17 mouse cellular contexts compared by ENCODE assay signal in the genomic region with DNA sequence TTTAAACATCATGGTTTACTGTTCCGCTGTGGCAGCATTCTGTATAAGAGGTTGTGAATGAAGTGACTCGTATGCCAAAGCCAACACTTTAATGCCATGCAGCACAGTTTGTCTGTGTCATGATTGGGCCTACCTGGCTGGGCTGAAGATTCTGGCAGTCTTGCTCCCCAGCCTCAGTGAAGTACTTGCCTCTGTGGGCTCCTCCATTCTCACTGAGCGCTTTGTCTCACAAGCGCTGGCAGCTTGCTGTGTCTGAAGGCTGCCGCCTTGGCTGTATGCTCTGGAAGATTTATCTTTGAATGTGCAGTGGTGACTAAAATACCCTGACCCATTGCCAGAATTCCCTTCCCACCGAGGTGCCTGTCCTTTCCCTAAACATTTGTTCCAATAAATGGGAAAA.
DNase-seq lines count a peak whose midpoint lies in the region; ATAC-seq and TF ChIP-seq lines count a peak whose summit lies in the region.
"Had no signal": no experiment of that assay in that cellular context is flagged by ENCODE, and none has a peak within 500 bp of the region (broad histone marks: within the 10 kb centered on the region; RNA-seq: fewer than 3 reads in every experiment).

No protein-coding gene starts in this region.

- no peak for TF ChIP-seq POLR2A in heart, adult 2 months (IDR thresholded peaks at IDR 0.05; ENCODE audit: insufficient read depth, low read depth, low read length)
- no peak for TF ChIP-seq POLR2A in brain, embryonic 14.5 days (IDR thresholded peaks at IDR 0.05; ENCODE audit: borderline replicate concordance, extremely low read depth, insufficient read depth, insufficient read length, poor library complexity, severe bottlenecking)
- TF ChIP-seq POLR2A in thymus, adult 2 months (IDR thresholded peaks at IDR 0.05; ENCODE audit: control insufficient read depth, extremely low read depth, insufficient read depth, low read length, poor library complexity) = no peak

- no peak for TF ChIP-seq CTCF in heart, adult 2 months (IDR thresholded peaks at IDR 0.05)
- TF ChIP-seq CTCF in brain, embryonic 14.5 days (IDR thresholded peaks at IDR 0.05; ENCODE audit: borderline replicate concordance, extremely low read depth, insufficient read depth, insufficient read length) = no peak
- no peak for TF ChIP-seq CTCF in heart, postnatal 0 days (IDR thresholded peaks at IDR 0.05; ENCODE audit: low read depth)
- TF ChIP-seq CTCF in thymus, adult 2 months (IDR thresholded peaks at IDR 0.05; ENCODE audit: borderline replicate concordance, control insufficient read depth, extremely low read depth, insufficient read depth, low read length, poor library complexity) = no peak

- H3K4me1 ChIP-seq in heart, adult 2 months (ENCODE audit: control insufficient read depth, insufficient read depth, low read length) = peaks cover 3% of the 10 kb centered on the region; the same call in 1 of the 2 replicates
- peaks cover 8% of the 10 kb centered on the region for H3K4me1 ChIP-seq in heart, embryonic 10.5 days
- H3K4me1 ChIP-seq in heart, postnatal 0 days (ENCODE audit: control insufficient read depth, insufficient read depth) = peaks cover 3% of the 10 kb centered on the region; the same call in 1 of the 2 replicates
- no peaks in the 10 kb centered on the region for H3K4me1 ChIP-seq in thymus, adult 2 months (replicated peaks; ENCODE audit: control insufficient read depth, insufficient read depth, low read length)
- H3K4me1 ChIP-seq: embryonic facial prominence, embryonic 12.5 days; midbrain, embryonic 13.5 days had no signal

- H3K9me3 ChIP-seq in heart, embryonic 10.5 days = no peaks in the 10 kb centered on the region
- H3K9me3 ChIP-seq in heart, postnatal 0 days (replicated peaks; ENCODE audit: control insufficient read depth, low read length) = no peaks in the 10 kb centered on the region
- H3K9me3 ChIP-seq: embryonic facial prominence, embryonic 12.5 days; forebrain, embryonic 15.5 days; midbrain, embryonic 13.5 days had no signal

- DNase-seq in heart, adult 2 months = peak; percentile 28
- DNase-seq in heart, embryonic 10.5 days (ENCODE audit: low spot score) = no peak
- DNase-seq in adrenal gland, postnatal 10 days = peak; percentile 39
- DNase-seq in brain, embryonic 14.5 days (ENCODE audit: low read depth) = peak; percentile 65
- DNase-seq in heart, postnatal 0 days (ENCODE audit: low spot score) = peak; percentile 31
- DNase-seq in kidney, adult 11 months = no peak
- no peak for DNase-seq in thymus, adult 2 months
- DNase-seq: kidney, postnatal 4 days; lung, postnatal 14 days; right cerebral cortex, postnatal 4 days; thymus, postnatal 36 days had no signal

- H3K4me2 ChIP-seq in heart, postnatal 0 days (ENCODE audit: low read depth, low read length) = 0 out of 2 replicates have a peak overlapping the region, but pooled peaks have one; percentile 3
- H3K4me2 ChIP-seq: embryonic facial prominence, embryonic 12.5 days; forebrain, embryonic 15.5 days; midbrain, embryonic 13.5 days had no signal

- intact Hi-C loops in heart, adult 2 months (cut with DNase I) = no loop called here

- no peaks in the 10 kb centered on the region for H3K27me3 ChIP-seq in heart, adult 2 months (ENCODE audit: control insufficient read depth, insufficient read depth, low read length)
- no peaks in the 10 kb centered on the region for H3K27me3 ChIP-seq in heart, embryonic 10.5 days (ENCODE audit: insufficient read depth, poor library complexity, severe bottlenecking)
- no peaks in the 10 kb centered on the region for H3K27me3 ChIP-seq in heart, postnatal 0 days (ENCODE audit: control insufficient read depth, insufficient read depth, low read length)
- H3K27me3 ChIP-seq in thymus, adult 2 months (ENCODE audit: control insufficient read depth, insufficient read depth, low read length) = no peaks in the 10 kb centered on the region
- H3K27me3 ChIP-seq: embryonic facial prominence, embryonic 12.5 days; forebrain, embryonic 15.5 days; midbrain, embryonic 13.5 days; Patski had no signal

- no peaks in the 10 kb centered on the region; the same call in 1 of the 2 replicates for H3K36me3 ChIP-seq in heart, adult 2 months (ENCODE audit: control insufficient read depth, insufficient read depth, low read length)
- no peaks in the 10 kb centered on the region for H3K36me3 ChIP-seq in heart, embryonic 10.5 days
- no peaks in the 10 kb centered on the region for H3K36me3 ChIP-seq in heart, postnatal 0 days (replicated peaks; ENCODE audit: control insufficient read depth, insufficient read depth, low read length)
- H3K36me3 ChIP-seq in thymus, adult 2 months (ENCODE audit: control insufficient read depth, insufficient read depth, low read length) = no peaks in the 10 kb centered on the region
- H3K36me3 ChIP-seq: embryonic facial prominence, embryonic 12.5 days; forebrain, embryonic 15.5 days; midbrain, embryonic 13.5 days had no signal

- 50% methylated on average over 6 of the region's 6 CpGs for WGBS in heart, adult 2 months
- WGBS in heart, embryonic 10.5 days = 64% methylated on average over 6 of the region's 6 CpGs
- WGBS in heart, postnatal 0 days = 33% methylated on average over 6 of the region's 6 CpGs
- 93% methylated on average over 6 of the region's 6 CpGs for WGBS in thymus, adult 2 months

- ATAC-seq in heart, postnatal 0 days (ENCODE audit: insufficient read depth, low read depth) = no peak
- ATAC-seq: forebrain, embryonic 15.5 days; inflammation-experienced regulatory T-cells, adult 6 months; midbrain, embryonic 13.5 days; Patski had no signal

- no peak for TF ChIP-seq EP300 in heart, adult 2 months (IDR thresholded peaks at IDR 0.05; ENCODE audit: insufficient read depth, low read depth, low read length)
- TF ChIP-seq EP300 in heart, postnatal 0 days (IDR thresholded peaks at IDR 0.05; ENCODE audit: low read depth) = no peak

- no peak overlapping the region for H3K9ac ChIP-seq in heart, adult 2 months (ENCODE audit: low read depth, low read length)
- no peak overlapping the region for H3K9ac ChIP-seq in heart, postnatal 0 days (replicated peaks; ENCODE audit: low read depth, low read length)
- H3K9ac ChIP-seq: embryonic facial prominence, embryonic 12.5 days; forebrain, embryonic 15.5 days; midbrain, embryonic 13.5 days had no signal

- no peak overlapping the region for H3K4me3 ChIP-seq in heart, adult 2 months
- no peak overlapping the region for H3K4me3 ChIP-seq in heart, embryonic 10.5 days
- H3K4me3 ChIP-seq in heart, postnatal 0 days (ENCODE audit: low read depth, low read length) = no peak overlapping the region
- no peak overlapping the region for H3K4me3 ChIP-seq in thymus, adult 2 months (ENCODE audit: control insufficient read depth, insufficient read depth, low read length)
- H3K4me3 ChIP-seq: embryonic facial prominence, embryonic 12.5 days; forebrain, embryonic 15.5 days; left cerebral cortex, adult 2 months; midbrain, embryonic 13.5 days had no signal

- no peaks in the 10 kb centered on the region for H3K79me2 ChIP-seq in heart, adult 2 months (replicated peaks; ENCODE audit: control insufficient read depth, insufficient read depth, low read length)

- H3K27ac ChIP-seq in heart, adult 2 months = no peak overlapping the region
- H3K27ac ChIP-seq in heart, embryonic 10.5 days = no peak overlapping the region
- no peak overlapping the region for H3K27ac ChIP-seq in heart, postnatal 0 days (ENCODE audit: low read depth)
- no peak overlapping the region for H3K27ac ChIP-seq in thymus, adult 2 months (ENCODE audit: control insufficient read depth, insufficient read depth, low read length)
- H3K27ac ChIP-seq: embryonic facial prominence, embryonic 12.5 days; forebrain, embryonic 15.5 days; left cerebral cortex, adult 2 months; midbrain, embryonic 13.5 days had no signal

Comparison
In these comparisons a context has a peak if more than half of its experiments do, and no peak if none do; other contexts are left out.
1. DNase-seq: peak in heart, adult 2 months (2 of 2), adrenal gland, postnatal 10 days (single experiment), brain, embryonic 14.5 days (single experiment) and heart, postnatal 0 days (single experiment); none in heart, embryonic 10.5 days (single experiment), kidney, adult 11 months (single experiment) and thymus, adult 2 months (single experiment).